Mouse (Mus musculus): ENCODE data around the gene Gzmm. TPM values are rescaled to one million over a fixed set of nuclear protein-coding genes. Genes with fewer than 3 reads are reported as not detected.

The Gzmm gene
- polyA plus RNA-seq, 1 experiment from 2014 or later = 1.5 TPM

GRCm38 (mm10) chr10:79668076-79668475 is 20.7 kb upstream of the Gzmm start:
- Histone ChIP-seq H3K27me3 (no peaks in the 10 kb centered on the region), H3K36me3 (peaks cover 6% of the 10 kb centered on the region), H3K4me3 (replicated peaks) (no peak overlapping the region), H3K27ac (replicated peaks) (no peak overlapping the region), H3K4me1 (peaks cover 12% of the 10 kb centered on the region), H3K9ac (no peak overlapping the region), H3K9me3 (replicated peaks) (no peaks in the 10 kb centered on the region), H3K4me2 (replicated peaks) (no peak overlapping the region)
- no peak for ATAC-seq (ENCODE audit: insufficient number of reproducible peaks, low FRiP score, low TSS enrichment, low read depth)
- WGBS = 82% methylated on average over 5 of the region's 5 CpGs

- WGBS = under 1% methylated on average over 45 of the region's 45 CpGs
- Histone ChIP-seq H3K9ac (peak within 1 kb of the TSS; percentile 87), H3K36me3 (peaks cover 13% of the 10 kb centered on the region), H3K4me3 (replicated peaks) (peak within 1 kb of the TSS; percentile 100), H3K27me3 (no peaks in the 10 kb centered on the region), H3K4me1 (peaks cover 12% of the 10 kb centered on the region), H3K27ac (replicated peaks) (peak within 1 kb of the TSS; percentile 92), H3K4me2 (replicated peaks) (peak within 1 kb of the TSS; percentile 88), H3K9me3 (replicated peaks) (no peaks in the 10 kb centered on the region)
- ATAC-seq (ENCODE audit: insufficient number of reproducible peaks, low FRiP score, low TSS enrichment, low read depth) = peak; percentile 75
These were observed 19.8 kb upstream of the Gzmm start, which contains the start of gene Tpgs1 for GRCm38 (mm10) chr10:79668771-79669575. Gene Tpgs1, plus strand, starts transcription at chr10:79669369.

GRCm38 (mm10) chr10:79669576-79670057 is 19.2 kb upstream of the Gzmm start:
- peak overlapping the region; percentile 87 for H3K9ac ChIP-seq
- H3K4me1 ChIP-seq = peaks cover 9% of the 10 kb centered on the region
- no peaks in the 10 kb centered on the region for H3K9me3 ChIP-seq (replicated peaks)
- peaks cover 13% of the 10 kb centered on the region for H3K36me3 ChIP-seq
- H3K4me2 ChIP-seq (replicated peaks) = peak overlapping the region; percentile 88
- H3K27ac ChIP-seq (replicated peaks) = peak overlapping the region; percentile 92
- peak overlapping the region; percentile 100 for H3K4me3 ChIP-seq (replicated peaks)
- no peaks in the 10 kb centered on the region for H3K27me3 ChIP-seq
- under 1% methylated on average over 47 of the region's 47 CpGs for WGBS
- peak; percentile 41 for ATAC-seq (ENCODE audit: insufficient number of reproducible peaks, low FRiP score, low TSS enrichment, low read depth)

- Histone ChIP-seq H3K4me1 (peaks cover 9% of the 10 kb centered on the region), H3K27me3 (no peaks in the 10 kb centered on the region), H3K9me3 (replicated peaks) (no peaks in the 10 kb centered on the region), H3K27ac (replicated peaks) (peak overlapping the region; percentile 92), H3K4me2 (replicated peaks) (peak overlapping the region; percentile 88), H3K36me3 (peaks cover 14% of the 10 kb centered on the region), H3K4me3 (replicated peaks) (peak overlapping the region; percentile 100), H3K9ac (peak overlapping the region; percentile 87)
- no peak for ATAC-seq (ENCODE audit: insufficient number of reproducible peaks, low FRiP score, low TSS enrichment, low read depth)
- WGBS = 35% methylated on average over 15 of the region's 15 CpGs
These were observed 18.5 kb upstream of the Gzmm start for GRCm38 (mm10) chr10:79670071-79670888.

- ATAC-seq (ENCODE audit: insufficient number of reproducible peaks, low FRiP score, low TSS enrichment, low read depth) = no peak
- Histone ChIP-seq H3K27me3 (no peaks in the 10 kb centered on the region), H3K27ac (replicated peaks) (no peak overlapping the region), H3K36me3 (peaks cover 27% of the 10 kb centered on the region), H3K9me3 (replicated peaks) (no peaks in the 10 kb centered on the region), H3K9ac (no peak overlapping the region), H3K4me2 (replicated peaks) (no peak overlapping the region), H3K4me1 (peaks cover 9% of the 10 kb centered on the region), H3K4me3 (replicated peaks) (no peak overlapping the region)
- 88% methylated on average over 6 of the region's 6 CpGs for WGBS
These were observed 17.3 kb upstream of the Gzmm start for GRCm38 (mm10) chr10:79671396-79672087.

GRCm38 (mm10) chr10:79672088-79672455 is 16.7 kb upstream of the Gzmm start:
- Histone ChIP-seq H3K4me2 (replicated peaks) (no peak overlapping the region), H3K4me3 (replicated peaks) (no peak overlapping the region), H3K4me1 (peaks cover 9% of the 10 kb centered on the region), H3K36me3 (peaks cover 32% of the 10 kb centered on the region), H3K27ac (replicated peaks) (no peak overlapping the region), H3K27me3 (no peaks in the 10 kb centered on the region), H3K9me3 (replicated peaks) (no peaks in the 10 kb centered on the region), H3K9ac (no peak overlapping the region)
- no peak for ATAC-seq (ENCODE audit: insufficient number of reproducible peaks, low FRiP score, low TSS enrichment, low read depth)
- 64% methylated on average over 3 of the region's 3 CpGs for WGBS

GRCm38 (mm10) chr10:79673054-79673453 is 15.8 kb upstream of the Gzmm start:
- ATAC-seq (ENCODE audit: insufficient number of reproducible peaks, low FRiP score, low TSS enrichment, low read depth) = no peak
- H3K27me3 ChIP-seq = no peaks in the 10 kb centered on the region
- no peak overlapping the region for H3K27ac ChIP-seq (replicated peaks)
- no peak overlapping the region for H3K4me2 ChIP-seq (replicated peaks)
- no peak overlapping the region for H3K9ac ChIP-seq
- 87% methylated on average over 3 of the region's 3 CpGs for WGBS
- H3K36me3 ChIP-seq = peaks cover 32% of the 10 kb centered on the region
- no peak overlapping the region for H3K4me3 ChIP-seq (replicated peaks)
- H3K9me3 ChIP-seq (replicated peaks) = no peaks in the 10 kb centered on the region
- peaks cover 9% of the 10 kb centered on the region for H3K4me1 ChIP-seq

- 61% methylated on average over 44 of the region's 44 CpGs for WGBS
- H3K36me3 ChIP-seq = peaks cover 32% of the 10 kb centered on the region
- H3K27ac ChIP-seq (replicated peaks) = no peak overlapping the region
- H3K27me3 ChIP-seq = no peaks in the 10 kb centered on the region
- no peak overlapping the region for H3K9ac ChIP-seq
- H3K4me3 ChIP-seq (replicated peaks) = no peak overlapping the region
- no peaks in the 10 kb centered on the region for H3K9me3 ChIP-seq (replicated peaks)
- no peak for ATAC-seq (ENCODE audit: insufficient number of reproducible peaks, low FRiP score, low TSS enrichment, low read depth)
- peaks cover 3% of the 10 kb centered on the region for H3K4me1 ChIP-seq
- H3K4me2 ChIP-seq (replicated peaks) = no peak overlapping the region
These were observed 13.3 kb upstream of the Gzmm start for GRCm38 (mm10) chr10:79675346-79676035.

GRCm38 (mm10) chr10:79680606-79681495 is 8.0 kb upstream of the Gzmm start:
- H3K4me1 ChIP-seq = peaks cover 21% of the 10 kb centered on the region
- H3K27ac ChIP-seq (replicated peaks) = peak overlapping the region; percentile 90
- H3K27me3 ChIP-seq = no peaks in the 10 kb centered on the region
- H3K9me3 ChIP-seq (replicated peaks) = no peaks in the 10 kb centered on the region
- peak overlapping the region; percentile 83 for H3K4me3 ChIP-seq (replicated peaks)
- peak overlapping the region; percentile 88 for H3K4me2 ChIP-seq (replicated peaks)
- ATAC-seq (ENCODE audit: insufficient number of reproducible peaks, low FRiP score, low TSS enrichment, low read depth) = no peak; the same call in 1 of the 2 replicates
- 37% methylated on average over 11 of the region's 11 CpGs for WGBS
- H3K9ac ChIP-seq = peak overlapping the region; percentile 28; the same call in 1 of the 2 replicates
- H3K36me3 ChIP-seq = peaks cover 31% of the 10 kb centered on the region

All from embryonic facial prominence, embryonic 15.5 days (tissue).